Mouse (Mus musculus): ENCODE data around the gene Tnfrsf14. TPM values are rescaled to one million over a fixed set of nuclear protein-coding genes. Genes with fewer than 3 reads are reported as not detected.

The Tnfrsf14 gene
- total RNA-seq, 1 experiment from 2014 or later, result 8.3 TPM

DNA sequence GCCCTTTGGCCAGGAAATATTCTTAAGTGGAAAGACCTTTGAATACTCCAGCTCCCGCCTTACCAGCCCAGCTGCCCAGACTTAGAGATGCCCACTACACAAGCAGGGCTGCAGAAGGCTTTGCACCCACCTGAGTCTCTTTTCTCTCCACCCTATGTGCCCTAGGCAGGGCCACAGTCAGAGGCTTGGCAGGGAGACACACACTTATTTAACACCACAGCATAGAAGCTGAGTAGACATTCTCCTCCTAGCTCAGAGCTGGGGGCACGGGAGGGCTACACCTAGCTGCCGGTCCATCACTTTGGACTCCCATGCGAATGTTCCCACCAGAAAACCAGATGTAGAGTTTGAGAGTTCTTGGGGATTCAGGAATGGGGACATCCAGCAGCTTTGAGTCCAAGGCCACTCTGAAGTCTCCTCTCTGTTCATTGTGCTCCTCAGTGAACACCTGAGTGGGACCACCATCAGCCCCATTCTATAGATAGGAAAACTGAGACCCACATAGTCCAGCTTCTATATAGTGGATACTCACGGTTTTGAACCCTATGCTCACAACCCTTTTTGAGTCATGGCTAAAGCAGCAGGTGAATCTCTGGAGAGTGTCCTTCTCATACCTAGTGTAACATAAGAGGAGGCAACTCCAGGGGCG, 20.7 kb upstream of the Tnfrsf14 start:
- DNase-seq, result no peak

DNA sequence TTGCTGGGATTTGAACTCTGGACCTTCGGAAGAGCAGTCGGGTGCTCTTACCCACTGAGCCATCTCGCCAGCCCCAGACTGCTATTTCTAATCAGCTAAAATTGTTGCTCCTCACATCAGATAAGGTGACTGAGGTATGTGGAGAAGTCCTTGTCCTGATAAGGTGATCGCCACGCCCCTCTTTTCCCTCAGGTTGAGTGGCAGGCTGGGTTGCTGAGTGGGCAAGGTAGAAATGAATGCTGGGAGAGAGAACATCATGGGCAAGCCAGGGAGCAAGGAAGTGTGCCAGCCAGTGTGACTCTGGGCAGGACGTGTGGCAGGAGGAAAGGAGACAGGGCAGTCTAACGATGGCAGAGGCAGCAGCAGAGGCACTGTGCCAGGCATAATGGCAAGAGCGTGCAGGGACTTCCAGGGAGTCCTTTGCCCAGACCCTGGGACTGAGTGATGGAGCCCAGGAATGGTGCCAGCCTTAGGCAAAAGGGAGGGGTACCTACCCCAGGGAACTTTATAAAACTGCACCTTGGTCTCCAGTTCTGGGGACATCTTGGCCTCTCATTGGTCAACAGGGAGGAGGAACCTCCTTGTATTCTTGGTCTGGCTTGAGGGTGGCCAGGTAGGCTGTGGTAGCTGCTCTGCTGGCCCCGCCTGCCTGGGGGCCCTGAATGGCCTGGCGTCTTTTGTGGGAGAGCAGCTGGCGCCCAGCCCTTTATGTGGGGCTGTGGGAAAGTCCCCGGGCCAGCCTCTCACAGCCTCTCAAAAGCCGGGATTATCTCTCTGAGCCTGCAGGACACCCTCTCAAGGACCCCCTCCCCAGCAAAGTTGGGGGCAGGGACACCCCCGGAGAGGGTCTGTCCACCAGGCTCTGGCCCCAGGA, 19.9 kb upstream of the Tnfrsf14 start:
- DNase-seq, result no peak

DNA sequence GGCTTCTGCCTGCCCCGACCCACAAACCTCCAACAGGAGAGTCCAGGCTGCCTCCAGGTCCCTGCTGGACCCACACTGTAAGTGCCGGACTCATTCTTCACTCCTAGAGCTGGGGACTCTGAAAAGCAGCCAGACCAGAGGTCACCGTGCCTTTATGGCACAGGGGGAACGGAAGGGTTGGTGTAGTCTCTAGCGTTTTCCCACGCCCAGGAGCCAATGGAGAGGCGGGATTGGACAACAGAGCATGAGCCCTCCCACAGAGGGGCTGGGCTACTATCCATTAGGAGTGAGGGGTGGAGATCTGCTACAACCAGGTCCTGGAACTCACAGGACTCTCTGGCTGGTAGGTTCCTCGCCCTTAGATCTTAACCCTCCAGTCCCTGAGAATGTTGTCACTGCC, 18.0 kb upstream of the Tnfrsf14 start:
- peak; percentile 81 for DNase-seq

DNA sequence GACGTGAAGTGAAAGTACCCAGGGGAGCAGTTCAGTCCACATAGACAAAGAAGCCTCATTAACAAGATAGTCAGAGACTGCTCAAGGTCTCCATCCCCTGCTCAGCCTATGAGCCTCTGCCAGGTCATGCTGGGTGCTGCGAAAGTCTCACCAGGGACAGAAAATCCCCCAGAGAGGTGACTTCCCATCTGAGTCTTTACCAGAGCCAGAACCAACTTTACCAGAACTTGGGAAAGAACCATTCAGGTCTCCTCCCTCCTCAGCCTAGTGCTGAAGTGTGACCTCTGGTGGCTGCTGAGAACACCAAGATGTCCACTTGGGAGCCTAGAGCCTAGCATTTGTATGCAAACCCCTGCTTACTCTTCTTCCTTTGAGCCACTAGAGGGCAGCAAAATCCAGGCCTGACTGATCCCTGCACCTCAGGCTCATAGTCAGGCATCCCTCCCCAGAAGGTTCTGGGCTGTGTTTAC, 15.8 kb upstream of the Tnfrsf14 start:
- peak; percentile 89 for DNase-seq

DNA sequence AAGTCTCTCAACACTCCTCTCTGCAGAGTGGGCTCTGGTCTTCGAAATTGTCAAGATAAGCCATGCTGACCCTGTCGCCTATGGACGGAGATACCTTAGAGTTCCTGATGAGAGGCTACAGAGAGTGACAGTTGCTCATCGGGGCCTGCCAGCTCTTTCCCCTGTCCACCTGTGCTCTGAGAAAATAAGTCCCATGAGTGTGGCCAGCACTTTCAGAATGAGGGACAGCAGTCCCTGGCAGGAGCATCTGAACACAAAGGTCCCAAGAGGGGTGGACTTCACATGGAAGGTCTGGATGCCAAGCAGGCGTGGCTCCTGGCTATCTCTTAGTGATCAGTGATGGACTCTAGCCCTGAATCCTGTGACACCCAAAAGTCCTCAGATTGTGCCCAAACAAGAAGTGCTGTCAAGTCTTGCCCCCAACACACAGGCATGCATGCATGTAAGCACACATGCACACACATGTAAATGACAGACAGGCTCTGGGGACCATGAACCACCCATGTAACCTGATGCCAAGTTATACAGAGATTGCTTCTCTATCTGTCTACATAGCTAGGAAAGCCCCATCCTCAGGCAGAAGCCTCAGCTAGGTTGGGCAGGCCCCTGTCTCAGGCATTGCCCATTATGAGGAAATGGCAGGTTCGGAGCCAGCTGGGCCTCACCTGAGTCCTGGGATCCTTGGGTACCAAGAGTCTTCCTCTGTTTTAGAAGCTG, 15.1 kb upstream of the Tnfrsf14 start:
- no peak for DNase-seq

DNA sequence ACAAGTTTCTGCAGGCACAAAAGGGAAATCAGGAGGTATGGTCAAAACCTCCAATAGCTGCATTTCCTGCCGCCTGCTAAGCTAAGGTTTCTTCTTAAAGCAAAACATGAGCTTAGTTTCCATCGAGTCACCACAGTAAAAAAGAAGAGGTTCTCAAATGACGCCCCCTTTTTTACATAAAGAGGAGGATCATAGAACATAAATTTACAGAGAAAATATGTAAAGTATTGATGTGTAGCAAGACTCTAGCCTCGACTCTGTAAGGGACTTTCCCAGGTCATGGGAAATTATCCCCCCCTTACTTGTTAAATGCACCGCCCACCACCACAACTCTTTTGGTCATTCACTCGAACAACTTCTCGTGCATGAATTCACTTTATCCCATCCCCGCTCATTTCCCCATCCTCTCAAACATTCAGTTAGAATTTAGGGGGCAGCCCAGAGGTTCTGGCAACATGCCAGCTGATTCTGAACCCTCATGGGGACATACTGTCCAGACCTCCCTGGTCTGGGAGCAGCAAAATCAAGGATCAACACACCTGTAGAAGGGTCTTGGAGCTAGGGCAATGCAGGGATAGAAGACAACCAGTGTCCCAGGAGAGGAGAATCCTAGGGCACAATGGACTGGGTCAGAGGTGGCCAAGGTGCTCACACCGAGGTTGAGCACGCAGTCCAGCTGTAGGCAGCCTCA, 14.4 kb upstream of the Tnfrsf14 start:
- no peak for DNase-seq

DNA sequence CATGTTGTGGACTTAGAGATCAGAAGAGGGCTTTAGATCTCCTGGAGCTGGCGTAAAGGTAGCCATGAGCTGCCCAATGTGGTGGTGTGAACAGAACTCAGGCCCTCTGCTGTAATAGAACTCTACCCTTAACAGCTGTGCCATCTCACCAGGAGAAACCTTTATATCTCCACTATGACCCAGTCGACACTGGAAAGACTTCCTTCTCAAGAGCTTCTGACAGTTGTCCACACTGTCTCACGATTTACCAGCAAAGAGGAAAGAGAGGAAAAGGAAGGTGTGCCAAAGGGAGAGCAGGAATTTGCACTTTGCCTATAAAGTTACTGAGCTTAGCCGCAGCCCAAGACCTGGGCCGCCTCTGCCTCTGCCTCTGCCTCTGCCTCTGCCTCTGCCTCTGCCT, 13.5 kb upstream of the Tnfrsf14 start:
- DNase-seq, result no peak

DNA sequence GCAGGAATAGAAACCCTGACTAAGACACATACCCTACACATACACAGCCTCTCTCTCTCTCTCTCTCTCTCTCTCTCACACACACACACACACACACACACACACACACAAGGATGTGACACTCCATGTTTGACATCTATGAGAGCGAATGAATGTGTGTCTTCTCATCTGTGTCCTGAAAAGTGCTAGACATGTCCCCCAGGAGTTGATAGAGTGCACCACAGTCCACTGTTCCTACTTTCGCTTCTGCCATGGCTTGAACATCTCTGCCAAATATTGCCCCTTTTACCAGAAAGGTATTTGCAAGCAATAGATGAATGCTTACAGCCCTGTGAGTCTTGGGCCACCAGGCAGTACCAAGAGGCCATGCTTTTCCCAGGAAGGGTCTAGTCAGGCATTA, 11.8 kb upstream of the Tnfrsf14 start:
- DNase-seq, result no peak

DNA sequence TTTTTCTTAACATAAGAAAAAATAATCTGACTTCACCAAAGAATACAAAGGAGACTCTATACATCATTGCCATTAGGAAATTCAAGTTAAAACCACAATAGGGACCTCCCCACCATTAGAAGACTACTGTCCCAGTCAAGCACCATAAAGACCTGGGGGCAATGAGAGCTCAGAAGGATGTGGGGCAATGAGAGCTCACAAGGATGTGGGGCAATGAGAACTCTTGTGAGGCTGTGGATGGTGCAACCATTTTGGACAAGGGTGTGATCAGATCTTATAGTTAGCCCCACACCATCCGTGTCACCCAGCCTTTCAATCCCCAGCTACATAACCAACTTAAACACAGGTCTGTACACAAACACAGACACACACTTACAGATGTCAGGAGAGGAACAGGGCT, 9.4 kb upstream of the Tnfrsf14 start:
- DNase-seq, result no peak

DNA sequence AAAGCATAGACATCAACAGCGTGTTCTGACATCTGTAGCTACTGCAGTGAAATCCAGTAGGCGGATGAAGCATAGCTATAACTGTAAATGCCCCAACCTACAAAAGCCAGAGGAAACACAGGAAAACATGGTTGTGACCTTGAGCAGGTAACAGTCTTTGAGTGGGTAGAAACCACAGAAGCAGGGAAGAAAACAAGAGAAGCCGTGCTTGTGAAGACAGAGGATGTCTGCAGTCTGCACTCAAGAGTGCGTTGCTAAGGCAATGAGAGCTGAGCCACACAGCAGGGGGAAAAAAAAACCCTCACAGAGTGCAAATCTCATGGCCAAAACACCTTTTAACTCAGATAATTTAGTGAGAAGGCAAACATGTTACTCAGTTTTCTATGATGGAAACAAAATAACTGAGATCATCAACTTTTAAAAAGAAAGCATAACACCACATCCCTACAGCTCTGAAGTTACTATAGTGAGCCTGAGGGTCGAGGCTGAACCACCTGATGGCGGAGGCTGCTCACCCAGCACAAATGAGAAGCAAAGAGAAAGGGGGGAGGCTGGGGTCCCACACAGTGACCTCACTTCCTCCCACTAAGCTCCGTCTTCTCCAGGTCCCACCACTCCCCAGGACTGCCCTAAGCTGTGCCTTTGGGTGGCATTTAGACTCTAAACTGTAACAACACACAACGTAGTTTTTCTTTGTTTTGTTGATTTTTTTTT, 8.3 kb upstream of the Tnfrsf14 start:
- no peak for DNase-seq

DNA sequence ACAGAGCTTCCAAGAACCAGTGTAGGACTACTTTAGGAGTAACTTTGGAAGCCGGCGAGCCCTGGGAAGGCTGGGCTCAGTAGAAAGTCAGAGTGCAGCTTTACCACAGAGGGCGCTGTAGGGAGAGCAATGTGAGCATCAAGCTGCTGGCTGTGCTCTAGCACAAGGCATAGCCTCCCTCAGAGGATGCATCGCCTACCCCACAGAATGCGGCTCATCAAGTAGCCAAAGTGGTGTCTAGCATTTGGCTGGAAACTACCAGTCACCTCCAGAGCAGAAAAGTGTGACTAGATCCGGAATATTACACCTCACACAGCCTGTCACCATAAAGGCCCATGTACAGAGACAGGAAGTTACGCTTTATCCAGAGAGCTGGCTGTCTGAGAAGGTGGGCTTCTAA, 7.4 kb upstream of the Tnfrsf14 start:
- DNase-seq, result peak; percentile 25

DNA sequence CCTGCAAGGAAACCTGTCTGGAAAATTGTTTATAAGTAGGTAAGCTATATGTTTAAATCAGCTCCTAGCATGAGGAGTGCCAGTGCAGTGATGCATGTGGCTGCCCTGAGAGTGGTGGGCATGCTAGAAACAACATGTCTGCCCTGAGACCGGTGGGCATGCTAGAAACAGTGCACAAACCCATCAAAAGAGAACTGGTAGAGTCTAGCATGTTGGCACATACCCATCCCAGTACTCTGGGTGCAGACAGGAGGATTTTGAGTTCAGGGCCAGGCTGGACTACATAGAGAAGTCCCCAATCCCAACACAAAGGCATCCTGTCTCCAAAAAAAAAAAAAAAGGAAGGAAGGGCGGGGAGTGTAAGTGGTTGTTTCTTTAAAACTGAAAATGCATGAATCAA, 6.4 kb upstream of the Tnfrsf14 start:
- DNase-seq, result no peak

DNA sequence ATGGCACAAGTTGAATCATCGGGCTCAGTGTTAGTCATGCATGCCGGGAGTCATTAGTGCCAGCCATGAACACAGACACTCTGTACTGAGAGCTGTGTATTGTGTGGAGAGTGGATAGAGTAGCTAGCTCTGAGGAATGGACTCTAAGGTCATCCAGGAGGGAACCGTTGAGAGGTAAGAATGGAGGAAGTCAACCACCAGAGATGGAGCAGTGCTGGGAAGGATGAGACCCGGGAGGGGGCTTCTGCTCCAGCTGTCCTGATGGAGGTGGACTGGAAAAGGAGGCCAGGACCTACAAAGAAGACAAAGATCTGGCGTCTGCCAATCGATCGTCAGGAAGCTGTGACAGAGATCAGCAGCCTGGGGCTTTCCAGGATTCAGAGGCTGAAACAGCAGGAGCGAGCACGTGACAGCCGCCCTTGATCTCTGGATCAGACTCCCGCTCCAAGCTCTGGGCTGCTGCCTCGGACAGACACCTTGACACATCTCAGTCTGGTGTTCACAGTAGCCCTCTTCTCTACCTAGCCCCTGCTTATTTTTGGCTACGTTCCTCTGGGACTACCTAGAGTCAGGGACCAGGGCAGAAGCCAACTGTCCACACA, 5.0 kb upstream of the Tnfrsf14 start:
- peak; percentile 32 for DNase-seq

DNA sequence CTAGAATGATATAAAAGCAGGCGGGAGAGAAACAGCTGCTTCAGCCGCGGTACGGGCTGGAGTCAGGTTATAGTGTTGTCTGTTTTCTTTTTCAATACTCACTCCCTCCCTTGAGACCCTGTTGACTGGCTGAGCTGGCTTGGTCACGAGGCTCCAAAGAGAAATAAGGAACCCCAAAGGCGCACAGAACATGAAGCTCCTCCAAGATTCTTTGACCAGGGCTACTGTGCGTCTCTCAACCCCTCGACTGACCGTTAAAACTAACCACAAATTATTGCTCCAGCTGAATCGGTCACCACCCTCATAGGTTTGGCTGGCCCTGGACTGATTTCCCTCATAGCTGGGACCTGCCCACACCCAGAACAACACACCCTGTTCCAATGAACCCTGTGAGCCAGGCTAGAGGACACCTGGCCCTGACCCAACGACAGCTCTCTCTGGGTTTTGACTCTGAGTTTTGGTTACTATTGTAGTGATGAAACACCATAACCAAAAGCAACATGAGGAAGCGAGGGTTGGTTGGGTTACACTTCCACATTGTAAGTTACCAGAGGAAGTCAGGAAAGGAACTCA, 811 bp upstream of the Tnfrsf14 start:
- peak; percentile 27 for DNase-seq

DNA sequence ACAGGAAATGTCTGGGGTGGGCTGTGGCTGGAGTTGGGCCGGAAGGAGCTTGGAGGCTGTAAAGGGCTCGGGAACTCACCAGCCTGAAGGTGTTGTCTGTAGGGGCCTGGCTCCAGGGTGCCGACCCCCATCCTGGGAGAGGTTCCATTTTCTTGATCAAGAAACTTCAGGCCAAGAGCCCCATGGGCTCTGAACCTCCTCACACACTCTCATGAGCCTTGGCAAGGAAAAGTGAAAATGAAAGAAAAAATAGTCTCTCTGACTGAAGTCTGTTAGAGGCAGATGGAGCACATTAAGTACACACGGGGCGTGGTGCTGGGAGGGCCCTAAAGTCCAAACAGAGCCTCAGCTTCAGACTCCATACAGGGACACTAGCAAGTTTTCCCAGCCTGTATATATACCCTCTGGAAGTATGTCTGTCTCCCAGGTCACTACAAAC, 445 bp downstream of the Tnfrsf14 start:
- peak; percentile 33 for DNase-seq

DNA sequence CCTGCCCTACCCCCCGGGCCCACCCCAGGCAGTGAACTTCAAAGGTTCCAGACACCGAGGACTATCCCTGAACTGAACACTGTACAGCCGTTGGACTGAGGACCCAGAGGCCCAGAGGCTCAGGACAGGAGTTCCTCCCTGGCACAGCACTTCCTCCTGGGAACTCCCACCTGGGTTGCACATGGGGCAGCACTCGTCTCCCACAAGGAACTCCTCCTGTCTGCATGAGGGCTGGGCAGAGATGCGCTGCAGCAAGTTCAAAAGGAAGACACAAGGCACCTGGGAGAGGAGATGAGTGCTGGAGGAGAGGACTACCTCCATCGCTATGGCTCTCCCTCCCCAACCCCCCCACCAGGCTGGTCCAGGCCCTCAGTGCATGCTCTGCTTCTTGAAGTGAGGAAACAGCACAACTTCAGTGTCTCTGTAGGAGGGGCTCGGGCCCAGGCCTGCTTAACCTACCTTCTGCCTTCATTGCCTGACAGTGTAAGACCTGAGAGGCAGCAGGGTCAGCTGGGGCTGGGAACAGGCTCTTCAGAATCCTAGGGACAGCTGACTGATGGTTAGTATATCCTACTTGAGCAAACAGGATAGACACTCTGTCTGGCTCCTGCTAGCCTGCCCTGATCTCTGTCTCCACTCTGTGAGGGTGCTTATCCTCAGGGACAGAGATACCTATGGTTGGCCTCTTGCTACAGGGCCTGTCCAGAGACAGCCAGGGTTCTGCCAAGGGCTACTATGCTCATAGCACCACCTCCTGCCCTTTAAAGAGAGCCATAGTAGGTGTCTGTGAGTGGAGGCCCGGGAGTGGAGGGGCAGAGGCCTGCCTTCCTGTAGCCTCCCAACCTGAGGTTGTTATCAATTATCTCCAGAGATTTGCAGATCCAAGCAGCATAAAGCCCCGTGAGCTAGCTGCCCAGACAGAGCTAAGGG, 1.1 kb downstream of the Tnfrsf14 start:
- no peak for DNase-seq

DNA sequence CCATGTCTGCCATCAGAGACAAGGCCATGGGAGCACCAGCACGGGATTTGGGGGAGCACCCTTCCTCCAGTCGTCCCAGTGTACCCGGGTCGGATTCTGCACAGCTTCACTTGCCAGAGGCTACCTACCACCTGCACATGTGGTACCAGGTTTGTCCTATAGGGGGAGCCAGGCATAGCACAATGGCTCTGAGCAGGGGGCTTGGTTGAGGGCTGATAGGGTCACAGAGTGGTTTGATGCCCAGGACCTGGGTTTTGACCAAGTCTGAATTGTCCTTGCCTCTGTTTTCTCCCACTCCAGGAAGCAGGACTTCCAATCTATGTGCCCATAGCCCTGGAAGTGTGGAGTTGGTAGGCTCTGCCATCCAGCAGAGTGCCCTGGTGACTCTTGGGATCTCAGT, 3.0 kb downstream of the Tnfrsf14 start:
- no peak for DNase-seq

DNA sequence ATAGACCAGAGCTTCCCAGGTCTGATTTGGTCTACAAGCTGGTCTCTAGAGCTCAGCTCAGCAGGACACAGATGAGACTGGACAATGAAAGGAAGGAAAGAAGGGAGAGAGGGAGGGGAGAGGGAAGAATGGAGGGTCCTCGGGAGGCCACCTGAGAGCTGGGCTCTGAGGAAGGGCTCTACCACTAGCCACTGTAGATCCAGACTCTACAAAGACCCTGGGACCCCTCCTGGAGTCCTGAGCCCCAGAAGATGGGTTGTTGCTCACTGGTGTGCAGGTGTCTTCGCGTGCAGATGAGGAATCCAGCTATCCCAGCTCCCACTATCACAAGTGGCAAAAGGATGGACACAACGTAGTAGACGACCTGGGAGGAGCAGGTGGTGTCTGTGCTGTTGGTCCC, 5.4 kb downstream of the Tnfrsf14 start:
- no peak for DNase-seq

DNA sequence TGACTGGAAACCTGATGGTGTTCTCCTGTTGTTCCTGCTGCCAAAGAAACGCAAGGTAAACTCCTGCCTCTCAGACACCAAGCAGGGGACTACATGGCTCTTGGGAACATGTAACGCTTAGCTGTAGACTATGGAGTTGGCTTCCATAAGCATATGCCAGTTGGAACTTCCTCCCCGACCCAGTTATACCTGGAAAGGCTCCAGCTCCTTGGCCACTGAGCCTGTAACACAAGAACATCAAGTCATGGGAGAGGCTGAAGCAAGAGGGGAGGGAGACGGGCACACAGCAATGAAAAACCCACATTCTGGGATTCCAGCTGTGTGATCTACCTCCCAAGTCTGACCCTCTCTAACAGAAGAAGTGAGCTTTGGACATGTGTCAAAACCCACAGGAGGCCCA, 6.1 kb downstream of the Tnfrsf14 start:
- no peak for DNase-seq

DNA sequence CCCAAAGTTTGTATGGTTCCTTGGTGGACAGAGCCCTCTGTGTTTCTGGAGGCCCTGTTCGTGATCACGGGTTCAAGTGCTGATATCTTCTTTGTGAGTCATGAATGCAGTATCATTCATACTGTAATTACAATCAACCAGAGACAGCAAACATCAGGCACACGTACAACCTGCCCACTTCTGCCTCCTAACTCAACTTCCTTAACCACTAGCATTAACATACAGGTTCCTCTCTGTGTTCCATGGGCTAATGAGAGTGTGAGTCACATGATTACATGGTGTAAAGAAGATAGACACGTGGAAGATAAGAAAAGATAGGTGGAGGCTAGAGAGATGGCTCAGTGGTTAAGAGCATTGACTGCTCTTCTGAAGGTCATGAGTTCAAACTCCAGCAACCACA, 11.7 kb downstream of the Tnfrsf14 start:
- no peak for DNase-seq
